Mouse (Mus musculus): ENCODE measurements around the gene Clcn3.

The Clcn3 gene

DNA sequence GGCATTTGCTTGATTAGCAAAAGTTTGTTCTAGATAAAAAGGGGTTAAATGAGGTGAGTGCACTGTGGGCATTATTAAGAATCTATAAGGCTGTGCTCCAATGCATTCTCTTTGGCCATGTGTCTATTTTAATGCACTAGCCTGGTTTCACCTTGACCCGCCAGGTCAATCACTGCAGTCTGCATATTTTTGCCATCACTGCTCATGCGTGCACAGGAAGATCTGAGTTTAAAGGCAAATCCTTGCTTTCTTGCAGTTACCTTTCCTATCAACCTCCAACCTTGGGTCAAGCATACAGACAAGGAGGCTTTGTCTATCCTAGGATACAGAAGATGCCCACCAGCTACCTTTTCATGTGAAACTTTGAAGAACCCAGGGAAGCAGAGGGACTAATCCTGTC lies 113.3 kb downstream of the Clcn3 start:
- no peak for DNase-seq (ENCODE audit: extremely low spot score)

DNA sequence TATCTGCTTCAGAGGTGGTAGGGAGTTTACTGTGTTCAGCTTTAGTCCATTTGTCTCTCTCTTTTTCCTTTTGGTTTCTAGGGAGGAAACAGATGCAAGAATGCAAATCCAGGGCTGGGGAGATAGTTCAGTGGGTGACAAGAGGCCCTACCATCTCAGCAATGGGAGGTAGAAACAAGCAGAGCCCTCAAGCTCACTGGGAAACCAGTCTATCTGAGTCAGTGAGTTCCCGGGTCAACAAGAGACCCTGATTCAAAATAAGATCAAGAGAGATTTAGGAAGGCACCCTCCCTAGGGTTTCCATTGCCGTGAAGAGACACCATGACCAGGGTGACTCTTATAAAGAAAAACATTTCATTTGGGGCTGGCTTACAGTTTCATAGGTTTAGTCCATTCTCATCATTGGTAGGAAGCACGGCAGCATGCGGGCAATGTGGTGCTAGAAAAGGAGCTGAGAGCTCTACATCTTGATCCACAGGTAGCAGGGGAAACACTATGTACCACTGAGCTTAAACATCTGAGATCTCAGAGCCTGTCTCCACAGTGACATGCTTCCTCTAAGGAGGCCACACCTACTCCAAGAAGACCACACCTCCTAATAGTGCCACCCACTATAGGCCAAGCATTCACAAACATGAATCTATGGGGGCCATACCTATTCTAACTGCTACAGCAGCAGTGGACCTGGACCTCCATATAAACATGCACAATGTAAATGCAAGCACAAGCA lies 114.7 kb downstream of the Clcn3 start:
- DNase-seq (ENCODE audit: extremely low spot score) = no peak

DNA sequence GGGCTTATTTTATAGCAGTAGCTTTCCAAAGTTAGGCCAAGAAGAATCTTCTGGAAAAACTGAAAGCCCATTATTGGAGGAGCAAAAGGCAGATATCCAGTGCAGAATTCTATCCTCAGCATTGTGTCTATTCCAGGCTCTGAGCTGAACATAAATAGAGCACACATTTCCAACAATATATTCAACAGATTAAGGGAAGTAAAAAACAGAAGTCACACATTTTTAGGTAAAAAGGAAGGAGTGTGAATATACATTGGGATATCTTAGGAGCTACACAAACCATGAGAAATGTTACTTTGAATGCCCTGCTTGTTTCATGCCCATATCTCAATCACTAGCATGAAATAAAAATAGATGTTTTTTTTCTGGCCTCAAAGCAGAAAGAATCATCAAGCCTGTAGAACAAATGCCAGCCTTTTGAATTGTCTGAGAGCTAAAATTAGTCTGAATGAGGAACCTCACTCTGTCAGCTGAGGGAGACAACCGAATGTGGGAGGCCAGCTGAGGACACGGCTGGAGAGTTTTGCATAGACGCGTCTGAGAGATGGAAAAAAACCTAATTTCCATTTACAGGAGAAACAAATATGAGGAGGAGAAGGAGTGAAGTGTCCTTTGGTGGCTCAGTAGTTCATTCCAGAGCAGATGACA lies 115.5 kb downstream of the Clcn3 start:
- no peak for DNase-seq (ENCODE audit: extremely low spot score)

DNA sequence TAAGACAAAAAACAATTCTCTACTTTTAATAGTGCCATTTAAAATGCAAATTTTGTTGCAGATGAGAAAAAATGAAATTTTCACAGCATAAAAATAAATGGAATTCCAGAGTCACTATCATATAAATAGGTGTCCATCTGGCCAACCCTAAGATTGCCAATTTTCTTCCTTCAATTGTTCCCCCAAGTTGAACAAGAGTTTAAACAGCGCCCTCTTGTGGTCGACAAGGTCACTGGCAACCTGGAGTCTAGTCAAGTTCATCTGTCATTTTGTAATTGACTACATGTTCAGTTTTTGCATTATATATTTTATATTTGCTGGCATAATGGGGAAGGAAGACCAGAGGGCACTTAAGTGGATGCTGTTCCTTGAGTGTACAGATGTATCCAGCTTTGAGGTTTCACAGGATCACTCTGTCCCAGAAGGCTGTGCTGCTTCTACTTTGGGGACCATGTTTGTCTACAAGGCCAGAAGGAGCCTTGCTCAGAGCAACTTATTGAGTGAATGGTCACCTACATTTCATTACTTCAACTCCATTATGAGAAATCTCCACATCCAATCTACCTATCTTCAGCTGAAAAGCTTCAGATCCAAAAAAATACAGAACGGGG lies 117.5 kb downstream of the Clcn3 start:
- DNase-seq (ENCODE audit: extremely low spot score) = peak; percentile 59

DNA sequence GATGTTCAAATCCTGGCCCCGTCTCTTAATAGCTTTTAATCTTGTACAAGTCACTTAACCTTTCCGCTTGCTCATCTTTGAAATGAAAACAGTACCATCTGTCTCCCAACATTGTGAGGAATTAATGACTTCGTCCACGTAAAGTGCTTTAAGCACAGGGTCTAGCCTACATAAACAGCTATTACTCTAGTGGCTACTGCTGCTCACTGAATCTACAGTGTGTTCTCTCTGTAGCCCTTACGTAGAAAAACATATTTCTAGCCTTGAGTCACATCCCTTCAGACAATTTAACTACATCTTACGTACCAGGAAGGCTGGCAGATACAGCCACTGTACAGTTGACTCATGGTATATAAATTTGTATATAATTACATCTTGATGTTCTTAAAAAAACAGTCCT lies 118.2 kb downstream of the Clcn3 start:
- no peak for DNase-seq (ENCODE audit: extremely low spot score)

DNA sequence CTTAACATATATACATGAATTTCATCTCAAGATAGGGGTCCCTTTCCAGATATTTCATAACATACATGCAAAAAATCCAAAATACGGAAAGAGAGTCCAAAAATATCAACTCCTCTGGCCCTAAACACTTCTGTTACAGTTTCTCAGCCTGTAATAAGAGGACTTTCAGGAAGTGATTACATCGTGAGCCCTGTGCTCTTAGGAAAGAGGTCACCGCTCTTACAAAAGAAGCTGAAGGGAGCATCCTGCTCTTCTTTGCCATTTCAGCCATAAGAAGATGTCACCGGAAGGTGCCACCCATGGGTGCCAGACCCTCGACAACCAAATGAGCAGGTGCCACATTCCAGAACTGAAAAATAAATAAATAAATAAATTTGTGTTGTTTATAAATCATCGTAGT lies 121.3 kb downstream of the Clcn3 start:
- DNase-seq (ENCODE audit: extremely low spot score) = no peak

DNA sequence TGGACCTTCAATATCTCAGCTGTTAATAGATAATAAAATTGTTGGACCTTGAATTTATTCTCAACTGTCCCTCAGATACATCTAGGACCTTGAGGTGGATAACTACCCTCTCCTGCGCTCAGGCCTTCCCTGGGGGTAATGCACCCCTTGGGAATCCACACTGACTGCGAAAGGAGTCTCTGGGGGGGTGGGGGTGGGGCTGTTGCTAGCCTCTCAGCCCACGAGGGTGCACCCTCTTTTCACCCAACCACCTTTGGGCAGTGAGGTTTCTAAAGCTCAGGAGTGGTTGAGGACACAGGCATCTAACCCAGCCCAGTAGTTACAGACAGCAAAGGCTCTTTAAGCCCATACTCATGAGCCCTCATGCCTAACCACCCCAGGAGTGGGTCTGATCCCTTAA lies 122.4 kb downstream of the Clcn3 start:
- no peak for DNase-seq (ENCODE audit: extremely low spot score)
